Mouse (Mus musculus) midbrain, embryonic 15.5 days (tissue): ENCODE data around the gene Plekha1. TPM values are rescaled to one million over a fixed set of nuclear protein-coding genes. Genes with fewer than 3 reads are reported as not detected.

Experiments
- ATAC-seq: fragments of 200-750 bp; cut with Nextera tagmentation; replicated peaks from 2 replicates; pipeline ENCODE4 v1.8.0; 2017; ENCODE audit warnings: moderate TSS enrichment
- H3K27ac ChIP-seq: fragments of 300-500 bp; sonication (generic); 2 replicates; pipeline ENCODE4 v1.5.1; 2015; ENCODE audit warnings: mild to moderate bottlenecking, inconsistent platforms
- H3K27me3 ChIP-seq: fragments of 300-500 bp; sonication (generic); replicated peaks from 2 replicates; pipeline ENCODE4 v1.6.1; 2015; ENCODE audit warnings: inconsistent platforms
- H3K36me3 ChIP-seq: fragments of 300-500 bp; sonication (generic); replicated peaks from 2 replicates; pipeline ENCODE4 v1.6.1; 2015; ENCODE audit warnings: inconsistent platforms
- H3K4me1 ChIP-seq: fragments of 300-500 bp; sonication (generic); 2 replicates; pipeline ENCODE4 v1.6.1; 2015; ENCODE audit warnings: inconsistent platforms
- H3K4me2 ChIP-seq: fragments of 300-500 bp; sonication (generic); 2 replicates; pipeline ENCODE4 v1.6.1; 2015; ENCODE audit warnings: inconsistent platforms, mild to moderate bottlenecking, moderate library complexity
- H3K4me3 ChIP-seq: fragments of 300-500 bp; sonication (generic); 2 replicates; pipeline ENCODE4 v1.5.1; 2015; ENCODE audit warnings: mild to moderate bottlenecking, inconsistent platforms
- H3K9ac ChIP-seq: fragments of 300-500 bp; sonication (generic); 2 replicates; pipeline ENCODE4 v1.6.1; 2015; ENCODE audit warnings: mild to moderate bottlenecking, inconsistent platforms
- H3K9me3 ChIP-seq: fragments of 300-500 bp; sonication (generic); 2 replicates; pipeline ENCODE4 v1.6.1; 2016; ENCODE audit warnings: inconsistent platforms
- WGBS: fragments of 180-500 bp; shearing (Covaris S2); methylation state at CpG from one replicate; pipeline ENCODE4 v1.1.7; 2015; ENCODE audit warnings: mixed read lengths; 5-methylcytosine and 5-hydroxymethylcytosine counted together
- polyA plus RNA-seq: library from polyadenylated mRNA; unstranded; fragments of >200 nt; fragmentation: Nextera tagmentation; extraction: Ambion mirVana; gene quantifications from 2 replicates; pipeline ENCODE4 v1.2.1, GENCODE M21; 2015

The Plekha1 gene
- polyA plus RNA-seq, 1 experiment from 2014 or later, result 72.9 TPM

- no peak overlapping the region for H3K4me3 ChIP-seq
- H3K27ac ChIP-seq, result no peak overlapping the region
- 75% methylated on average over 9 of the region's 9 CpGs for WGBS
- no peak for ATAC-seq
- peaks cover 28% of the 10 kb centered on the region for H3K4me1 ChIP-seq
- no peak overlapping the region for H3K9ac ChIP-seq
- no peaks in the 10 kb centered on the region for H3K36me3 ChIP-seq
- no peak overlapping the region for H3K4me2 ChIP-seq
- H3K9me3 ChIP-seq, result no peaks in the 10 kb centered on the region
- H3K27me3 ChIP-seq, result no peaks in the 10 kb centered on the region
Measured at GRCm38 (mm10) chr7:130836066-130836465, 29.5 kb upstream of the Plekha1 start.

DNA sequence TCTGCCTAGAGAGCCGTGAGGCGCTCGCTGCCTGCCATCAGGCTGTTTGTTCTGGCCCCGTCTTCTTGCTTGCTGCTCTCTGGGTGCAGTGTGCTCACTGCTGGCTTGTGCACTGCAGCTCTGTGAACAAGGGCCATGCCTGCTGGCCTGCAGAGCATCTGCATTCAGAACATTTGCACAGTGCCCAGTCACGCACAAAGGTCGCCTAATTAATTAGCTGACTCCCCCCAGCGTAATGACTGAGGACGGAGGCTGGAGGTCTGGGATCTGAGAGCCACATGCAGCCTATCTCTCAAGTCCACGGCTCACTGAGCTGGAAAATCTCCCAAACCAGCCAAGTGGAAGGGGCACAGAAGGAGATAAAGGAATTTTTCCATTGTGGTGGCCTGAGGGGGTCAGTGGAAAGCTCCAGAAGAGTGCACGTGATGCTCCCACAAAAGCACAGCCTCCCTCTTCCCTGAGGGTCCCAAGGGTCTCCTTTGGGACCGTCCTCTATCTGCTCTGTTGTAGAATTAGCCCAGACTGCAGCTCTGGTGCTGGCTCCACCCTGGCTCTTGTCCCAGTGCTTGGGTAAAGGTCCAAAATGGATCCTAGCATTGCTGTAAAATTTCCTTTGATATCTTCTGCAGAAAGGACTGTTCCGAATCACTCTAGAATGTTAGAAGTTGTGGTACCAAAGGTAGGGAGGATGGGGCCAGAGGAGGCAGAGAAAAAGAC is 27.5 kb upstream of the Plekha1 start:
- no peaks in the 10 kb centered on the region for H3K36me3 ChIP-seq
- no peaks in the 10 kb centered on the region for H3K27me3 ChIP-seq
- WGBS, result 9% methylated on average over 12 of the region's 12 CpGs
- H3K4me1 ChIP-seq, result peaks cover 28% of the 10 kb centered on the region
- peak; percentile 74 for ATAC-seq
- H3K4me2 ChIP-seq, result no peak overlapping the region
- H3K4me3 ChIP-seq, result no peak overlapping the region
- no peak overlapping the region for H3K9ac ChIP-seq
- peak overlapping the region; percentile 49; the same call in 1 of the 2 replicates for H3K27ac ChIP-seq
- H3K9me3 ChIP-seq, result no peaks in the 10 kb centered on the region

GRCm38 (mm10) chr7:130838658-130839025 is 26.9 kb upstream of the Plekha1 start:
- Histone ChIP-seq H3K4me1 (peaks cover 28% of the 10 kb centered on the region), H3K27ac (no peak overlapping the region), H3K27me3 (no peaks in the 10 kb centered on the region), H3K9ac (no peak overlapping the region), H3K4me2 (no peak overlapping the region), H3K4me3 (no peak overlapping the region), H3K36me3 (no peaks in the 10 kb centered on the region), H3K9me3 (no peaks in the 10 kb centered on the region)
- ATAC-seq, result no peak
- 45% methylated on average over 3 of the region's 3 CpGs for WGBS

DNA sequence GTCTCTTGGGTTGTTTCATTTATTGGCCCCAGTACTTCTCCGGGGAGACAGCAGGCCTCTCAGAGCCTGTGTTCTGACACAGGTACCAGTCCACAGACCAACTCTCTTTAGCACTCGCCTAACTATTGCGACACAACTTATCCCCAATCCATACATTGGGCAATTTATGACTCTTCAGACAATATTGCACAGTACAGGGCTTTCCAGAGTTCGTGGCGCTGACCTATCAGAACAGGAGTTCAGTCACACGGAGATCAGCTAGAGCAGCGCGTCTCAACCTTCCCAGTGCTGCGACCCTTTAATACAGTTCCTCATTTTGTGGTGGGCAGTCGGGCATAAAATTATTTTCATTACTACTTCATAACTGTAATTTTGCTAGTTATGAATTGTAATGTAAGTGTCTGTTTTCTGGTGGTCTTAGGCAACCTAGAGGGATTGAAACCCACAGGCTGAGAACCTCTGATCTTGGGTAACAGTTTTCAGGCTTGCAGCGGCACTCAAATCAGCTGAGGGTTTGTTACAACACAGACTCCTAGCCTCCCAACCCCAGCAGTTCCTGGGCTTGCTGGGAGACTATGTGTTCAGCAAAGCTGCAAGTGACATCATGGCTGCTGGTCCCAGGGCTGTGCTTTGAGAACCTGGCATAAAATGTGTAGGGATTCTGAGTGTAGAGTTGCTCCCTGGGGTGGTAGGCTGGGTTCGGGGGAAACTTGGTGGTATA is 26.0 kb upstream of the Plekha1 start:
- 90% methylated on average over 12 of the region's 12 CpGs for WGBS
- Histone ChIP-seq H3K4me1 (peaks cover 24% of the 10 kb centered on the region), H3K36me3 (no peaks in the 10 kb centered on the region), H3K4me2 (no peak overlapping the region), H3K27ac (no peak overlapping the region), H3K27me3 (no peaks in the 10 kb centered on the region), H3K4me3 (no peak overlapping the region), H3K9me3 (no peaks in the 10 kb centered on the region), H3K9ac (no peak overlapping the region)
- no peak for ATAC-seq

- no peak overlapping the region for H3K27ac ChIP-seq
- no peaks in the 10 kb centered on the region for H3K36me3 ChIP-seq
- H3K4me2 ChIP-seq, result no peak overlapping the region
- no peaks in the 10 kb centered on the region for H3K9me3 ChIP-seq
- ATAC-seq, result no peak
- H3K27me3 ChIP-seq, result no peaks in the 10 kb centered on the region
- WGBS, result 91% methylated on average over 17 of the region's 17 CpGs
- no peak overlapping the region for H3K4me3 ChIP-seq
- H3K4me1 ChIP-seq, result no peaks in the 10 kb centered on the region
- no peak overlapping the region for H3K9ac ChIP-seq
Measured at GRCm38 (mm10) chr7:130847164-130847718, 18.3 kb upstream of the Plekha1 start.

- ATAC-seq, result no peak
- Histone ChIP-seq H3K4me2 (no peak overlapping the region), H3K9ac (no peak overlapping the region), H3K4me3 (no peak overlapping the region), H3K4me1 (no peaks in the 10 kb centered on the region), H3K27me3 (no peaks in the 10 kb centered on the region), H3K9me3 (no peaks in the 10 kb centered on the region), H3K36me3 (no peaks in the 10 kb centered on the region), H3K27ac (no peak overlapping the region)
- 60% methylated on average over 4 of the region's 4 CpGs for WGBS
Measured at GRCm38 (mm10) chr7:130854684-130855292, 10.8 kb upstream of the Plekha1 start.

GRCm38 (mm10) chr7:130855681-130856080 is 9.9 kb upstream of the Plekha1 start:
- no peaks in the 10 kb centered on the region for H3K27me3 ChIP-seq
- no peak overlapping the region for H3K27ac ChIP-seq
- H3K4me3 ChIP-seq, result no peak overlapping the region
- no peak overlapping the region for H3K4me2 ChIP-seq
- no peaks in the 10 kb centered on the region for H3K9me3 ChIP-seq
- WGBS, result 35% methylated on average over 3 of the region's 3 CpGs
- ATAC-seq, result no peak
- H3K9ac ChIP-seq, result no peak overlapping the region
- H3K36me3 ChIP-seq, result no peaks in the 10 kb centered on the region
- H3K4me1 ChIP-seq, result peaks cover 2% of the 10 kb centered on the region

- no peak overlapping the region for H3K4me2 ChIP-seq
- 76% methylated on average over 6 of the region's 6 CpGs for WGBS
- H3K4me3 ChIP-seq, result no peak overlapping the region
- no peaks in the 10 kb centered on the region for H3K9me3 ChIP-seq
- H3K36me3 ChIP-seq, result no peaks in the 10 kb centered on the region
- H3K27me3 ChIP-seq, result no peaks in the 10 kb centered on the region
- H3K27ac ChIP-seq, result no peak overlapping the region
- H3K9ac ChIP-seq, result no peak overlapping the region
- peaks cover 8% of the 10 kb centered on the region for H3K4me1 ChIP-seq
- ATAC-seq, result no peak
Measured at GRCm38 (mm10) chr7:130857973-130858372, 7.6 kb upstream of the Plekha1 start.

- peaks cover 8% of the 10 kb centered on the region for H3K4me1 ChIP-seq
- H3K27ac ChIP-seq, result no peak overlapping the region
- H3K9me3 ChIP-seq, result no peaks in the 10 kb centered on the region
- H3K36me3 ChIP-seq, result no peaks in the 10 kb centered on the region
- no peak overlapping the region for H3K4me2 ChIP-seq
- H3K9ac ChIP-seq, result no peak overlapping the region
- no peaks in the 10 kb centered on the region for H3K27me3 ChIP-seq
- H3K4me3 ChIP-seq, result no peak overlapping the region
- ATAC-seq, result no peak
- 8% methylated on average over 5 of the region's 5 CpGs for WGBS
Measured at GRCm38 (mm10) chr7:130859926-130860325, 5.6 kb upstream of the Plekha1 start.

- H3K4me2 ChIP-seq, result 0 out of 2 replicates have a peak overlapping the region, but pooled peaks have one; percentile 2
- no peak for ATAC-seq
- no peaks in the 10 kb centered on the region for H3K27me3 ChIP-seq
- H3K4me1 ChIP-seq, result peaks cover 8% of the 10 kb centered on the region
- no peaks in the 10 kb centered on the region for H3K9me3 ChIP-seq
- H3K9ac ChIP-seq, result no peak overlapping the region
- 9% methylated on average over 11 of the region's 11 CpGs for WGBS
- H3K27ac ChIP-seq, result no peak overlapping the region
- no peak overlapping the region for H3K4me3 ChIP-seq
- no peaks in the 10 kb centered on the region for H3K36me3 ChIP-seq
Measured at GRCm38 (mm10) chr7:130860721-130861142, 4.8 kb upstream of the Plekha1 start.

GRCm38 (mm10) chr7:130862501-130862900 is 3.1 kb upstream of the Plekha1 start:
- Histone ChIP-seq H3K9me3 (no peaks in the 10 kb centered on the region), H3K9ac (no peak overlapping the region), H3K27me3 (no peaks in the 10 kb centered on the region), H3K36me3 (no peaks in the 10 kb centered on the region), H3K27ac (no peak overlapping the region), H3K4me1 (peaks cover 14% of the 10 kb centered on the region), H3K4me3 (no peak overlapping the region), H3K4me2 (no peak overlapping the region)
- no peak for ATAC-seq
- WGBS, result 35% methylated on average over 1 of the region's 1 CpGs

GRCm38 (mm10) chr7:130864711-130865110 is 845 bp upstream of the Plekha1 start:
- Histone ChIP-seq H3K4me1 (peaks cover 18% of the 10 kb centered on the region), H3K9ac (no peak overlapping the region), H3K4me3 (no peak overlapping the region), H3K27ac (peak overlapping the region; percentile 15; the same call in 1 of the 2 replicates), H3K9me3 (no peaks in the 10 kb centered on the region), H3K36me3 (no peaks in the 10 kb centered on the region), H3K27me3 (no peaks in the 10 kb centered on the region), H3K4me2 (no peak overlapping the region)
- 76% methylated on average over 7 of the region's 7 CpGs for WGBS
- ATAC-seq, result no peak
